Mouse (Mus musculus) midbrain, embryonic 14.5 days (tissue): ENCODE measurements at regions not wholly inside any gene's neighbourhood (a gene's known extent, or its start where the extent isn't known, plus 50 kb on each side); places are given as distances from the start of the nearest gene placed in this dataset.

Source experiments
- ATAC-seq: fragments of 200-750 bp; cut with Nextera tagmentation; 2 replicates; pipeline ENCODE4 v1.8.0; 2017; ENCODE audit warnings: moderate number of reproducible peaks, moderate library complexity; ENCODE audit not compliant: low FRiP score, low TSS enrichment
- DNase-seq: peaks from one replicate; pipeline ENCODE4 v3.0.0-alpha.2; 2015
- H3K27ac ChIP-seq: fragments of 300-500 bp; sonication (generic); replicated peaks from 2 replicates; pipeline ENCODE4 v1.5.1; 2014; ENCODE audit warnings: mild to moderate bottlenecking, low read depth, low read length, moderate library complexity
- H3K27me3 ChIP-seq: fragments of 300-500 bp; sonication (generic); 2 replicates; pipeline ENCODE4 v1.6.1; 2014; ENCODE audit warnings: low read length, control low read depth, mixed read lengths; ENCODE audit not compliant: control insufficient read depth, insufficient read depth
- H3K36me3 ChIP-seq: fragments of 300-500 bp; sonication (generic); 2 replicates; pipeline ENCODE4 v1.6.1; 2014; ENCODE audit warnings: low read length, control low read depth; ENCODE audit not compliant: control insufficient read depth, insufficient read depth
- H3K4me1 ChIP-seq: fragments of 300-500 bp; sonication (generic); 2 replicates; pipeline ENCODE4 v1.6.1; 2014; ENCODE audit warnings: mild to moderate bottlenecking, antibody characterized with exemption, low read length, control low read depth; ENCODE audit not compliant: control insufficient read depth, insufficient read depth
- H3K4me2 ChIP-seq: fragments of 300-500 bp; sonication (generic); 2 replicates; pipeline ENCODE4 v1.6.1; 2014; ENCODE audit warnings: mild to moderate bottlenecking, low read length, moderate library complexity
- H3K4me3 ChIP-seq: fragments of 300-500 bp; sonication (generic); replicated peaks from 2 replicates; pipeline ENCODE4 v1.5.1; 2014; ENCODE audit warnings: low read depth, low read length
- H3K9ac ChIP-seq: fragments of 300-500 bp; sonication (generic); replicated peaks from 2 replicates; pipeline ENCODE4 v1.6.1; 2014; ENCODE audit warnings: mild to moderate bottlenecking, low read length, moderate library complexity
- H3K9me3 ChIP-seq: fragments of 300-500 bp; sonication (generic); 2 replicates; pipeline ENCODE4 v1.6.1; 2016; ENCODE audit warnings: low read length, control low read depth, mixed read lengths; ENCODE audit not compliant: control insufficient read depth
- WGBS: fragments of 180-500 bp; shearing (Covaris S2); extraction: QIAGEN DNeasy Blood & Tissue Kit; methylation state at CpG from one replicate; pipeline ENCODE4 v1.1.7; 2014; 5-methylcytosine and 5-hydroxymethylcytosine counted together

GRCm38 (mm10) chr3:23127134-23127533 is 1050.7 kb downstream of the Tbl1xr1 start:
- no peaks in the 10 kb centered on the region for H3K27me3 ChIP-seq
- H3K36me3 ChIP-seq, result no peaks in the 10 kb centered on the region
- no peaks in the 10 kb centered on the region for H3K9me3 ChIP-seq
- no peak overlapping the region for H3K4me3 ChIP-seq
- no peak overlapping the region for H3K9ac ChIP-seq
- no peak overlapping the region for H3K4me2 ChIP-seq
- ATAC-seq, result no peak
- no peaks in the 10 kb centered on the region for H3K4me1 ChIP-seq
- DNase-seq, result no peak
- 90% methylated on average over 1 of the region's 1 CpGs for WGBS
- no peak overlapping the region for H3K27ac ChIP-seq

- H3K4me2 ChIP-seq, result no peak overlapping the region
- no peaks in the 10 kb centered on the region for H3K4me1 ChIP-seq
- H3K27me3 ChIP-seq, result no peaks in the 10 kb centered on the region
- WGBS, result 84% methylated on average over 1 of the region's 1 CpGs
- H3K9me3 ChIP-seq, result no peaks in the 10 kb centered on the region
- DNase-seq (no peak), ATAC-seq (no peak)
- no peak overlapping the region for H3K9ac ChIP-seq
- no peak overlapping the region for H3K4me3 ChIP-seq
- no peak overlapping the region for H3K27ac ChIP-seq
- H3K36me3 ChIP-seq, result no peaks in the 10 kb centered on the region
Observed at GRCm38 (mm10) chr3:23135551-23135950, 1059.1 kb downstream of the Tbl1xr1 start.

GRCm38 (mm10) chr3:23138932-23139331 is 1062.5 kb downstream of the Tbl1xr1 start:
- Histone ChIP-seq H3K27ac (no peak overlapping the region), H3K9ac (no peak overlapping the region), H3K4me1 (no peaks in the 10 kb centered on the region), H3K4me2 (no peak overlapping the region), H3K4me3 (no peak overlapping the region), H3K9me3 (no peaks in the 10 kb centered on the region), H3K27me3 (no peaks in the 10 kb centered on the region), H3K36me3 (no peaks in the 10 kb centered on the region)
- DNase-seq (no peak), ATAC-seq (no peak)

GRCm38 (mm10) chr3:23164828-23165450 is 1088.5 kb downstream of the Tbl1xr1 start:
- H3K4me1 ChIP-seq, result no peaks in the 10 kb centered on the region
- no peak overlapping the region for H3K9ac ChIP-seq
- DNase-seq (peak; percentile 10), ATAC-seq (no peak)
- H3K4me3 ChIP-seq, result no peak overlapping the region
- no peaks in the 10 kb centered on the region for H3K27me3 ChIP-seq
- H3K9me3 ChIP-seq, result no peaks in the 10 kb centered on the region
- no peak overlapping the region for H3K27ac ChIP-seq
- no peak overlapping the region for H3K4me2 ChIP-seq
- WGBS, result 51% methylated on average over 3 of the region's 3 CpGs
- H3K36me3 ChIP-seq, result no peaks in the 10 kb centered on the region

- no peaks in the 10 kb centered on the region for H3K4me1 ChIP-seq
- DNase-seq (no peak), ATAC-seq (no peak)
- no peaks in the 10 kb centered on the region for H3K27me3 ChIP-seq
- H3K9me3 ChIP-seq, result 0 out of 2 replicates have a peak, but pooled peaks cover 3% of the 10 kb centered on the region
- no peak overlapping the region for H3K27ac ChIP-seq
- WGBS, result 94% methylated on average over 8 of the region's 8 CpGs
- H3K9ac ChIP-seq, result no peak overlapping the region
- no peaks in the 10 kb centered on the region for H3K36me3 ChIP-seq
- H3K4me2 ChIP-seq, result no peak overlapping the region
- no peak overlapping the region for H3K4me3 ChIP-seq
Observed at GRCm38 (mm10) chr3:23183393-23183792, 1106.9 kb downstream of the Tbl1xr1 start.

GRCm38 (mm10) chr3:23188479-23188878 is 1112.0 kb downstream of the Tbl1xr1 start:
- H3K36me3 ChIP-seq, result no peaks in the 10 kb centered on the region
- H3K4me3 ChIP-seq, result no peak overlapping the region
- WGBS, result 93% methylated on average over 4 of the region's 4 CpGs
- no peaks in the 10 kb centered on the region for H3K4me1 ChIP-seq
- H3K27ac ChIP-seq, result no peak overlapping the region
- no peak for ATAC-seq
- no peak for DNase-seq
- H3K4me2 ChIP-seq, result no peak overlapping the region
- H3K9ac ChIP-seq, result no peak overlapping the region
- no peaks in the 10 kb centered on the region for H3K9me3 ChIP-seq
- H3K27me3 ChIP-seq, result no peaks in the 10 kb centered on the region

- ATAC-seq (peak; percentile 27; the same call in 1 of the 2 replicates), DNase-seq (no peak)
- Histone ChIP-seq H3K9me3 (no peaks in the 10 kb centered on the region), H3K4me3 (no peak overlapping the region), H3K27me3 (no peaks in the 10 kb centered on the region), H3K9ac (no peak overlapping the region), H3K27ac (no peak overlapping the region), H3K4me1 (no peaks in the 10 kb centered on the region), H3K4me2 (no peak overlapping the region), H3K36me3 (no peaks in the 10 kb centered on the region)
- WGBS, result 49% methylated on average over 1 of the region's 1 CpGs
Observed at GRCm38 (mm10) chr3:23200056-23200455, 1123.6 kb downstream of the Tbl1xr1 start.

- Histone ChIP-seq H3K27ac (no peak overlapping the region), H3K27me3 (no peaks in the 10 kb centered on the region), H3K4me1 (no peaks in the 10 kb centered on the region), H3K9me3 (no peaks in the 10 kb centered on the region), H3K9ac (no peak overlapping the region), H3K4me3 (no peak overlapping the region), H3K36me3 (no peaks in the 10 kb centered on the region), H3K4me2 (no peak overlapping the region)
- DNase-seq (no peak), ATAC-seq (no peak)
- 94% methylated on average over 1 of the region's 1 CpGs for WGBS
Observed at GRCm38 (mm10) chr3:23214427-23214826, 1138.0 kb downstream of the Tbl1xr1 start.

GRCm38 (mm10) chr3:23216754-23217153 is 1140.3 kb downstream of the Tbl1xr1 start:
- 87% methylated on average over 1 of the region's 1 CpGs for WGBS
- ATAC-seq (no peak), DNase-seq (no peak)
- Histone ChIP-seq H3K9ac (no peak overlapping the region), H3K9me3 (no peaks in the 10 kb centered on the region), H3K4me2 (no peak overlapping the region), H3K4me3 (no peak overlapping the region), H3K27ac (no peak overlapping the region), H3K36me3 (no peaks in the 10 kb centered on the region), H3K27me3 (no peaks in the 10 kb centered on the region), H3K4me1 (no peaks in the 10 kb centered on the region)
